Mouse (Mus musculus) v-Abl transformed pro-B cells (cell line): ENCODE data around the gene Ppp4r3a.
"Not testable (repeated sequence)": the region's sequence is repeated elsewhere in the genome, so short reads cannot be mapped to it uniquely, and the experiment has no call there.

ENCODE experiments used
- in situ Hi-C, 2 experiments: fragments of 400-800 bp; cut with MboI; formaldehyde crosslinking; loops; one replicate each; pipeline ENCODE4 v1.15.1; 2025; ENCODE audit not compliant: unreplicated experiment in 2 of 2

Gene Ppp4r3a

DNA sequence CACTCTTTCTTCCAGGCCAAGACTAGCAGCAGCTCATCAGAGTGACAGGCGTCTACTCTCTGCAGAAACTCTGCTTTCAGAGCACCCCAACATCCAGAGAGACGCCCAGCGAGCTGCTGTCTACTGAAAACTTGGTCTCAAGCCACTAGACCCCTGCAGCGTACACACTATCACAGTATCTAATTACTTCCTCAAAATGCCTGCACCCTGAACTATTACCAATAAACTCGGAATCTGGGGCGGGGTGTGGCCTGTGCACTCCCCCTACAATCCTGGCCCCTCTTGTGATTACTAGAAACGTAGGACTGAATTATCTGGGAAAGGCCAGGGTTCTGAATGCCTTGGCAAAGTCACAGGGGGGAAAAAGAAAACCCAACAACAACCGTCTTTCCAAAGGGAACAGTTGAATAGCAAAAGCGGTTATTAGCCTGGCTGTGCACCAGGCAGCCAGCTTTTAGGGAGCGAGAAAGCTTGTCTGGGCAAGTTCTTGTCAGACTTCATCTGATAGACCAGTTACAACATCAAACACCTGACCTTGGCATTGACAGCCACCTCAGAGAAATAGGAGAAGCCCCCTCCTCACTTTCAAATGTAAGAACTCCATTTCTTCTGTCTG, 68.8 kb downstream of the Ppp4r3a start:
- in situ Hi-C loops, result no loop called here

DNA sequence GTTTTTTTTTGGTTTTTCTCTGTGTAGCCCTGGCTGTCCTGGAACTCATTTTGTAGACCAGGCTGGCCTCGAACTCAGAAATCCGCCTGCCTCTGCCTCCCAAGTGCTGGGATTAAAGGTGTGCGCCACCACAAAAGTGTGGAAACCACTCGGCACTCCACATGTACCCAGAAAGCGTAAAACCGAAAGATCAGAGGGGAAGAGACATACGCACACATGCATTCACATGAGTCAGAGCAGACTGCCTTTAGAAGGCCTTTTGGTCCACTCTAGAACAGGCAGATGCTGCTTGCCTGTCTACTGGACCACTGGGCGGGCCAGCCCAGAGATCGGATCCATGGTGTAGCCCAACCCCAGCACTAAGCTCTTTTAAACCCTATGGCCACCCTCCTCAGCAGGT, 69.8 kb downstream of the Ppp4r3a start:
- in situ Hi-C loops, result not testable (repeated sequence)

DNA sequence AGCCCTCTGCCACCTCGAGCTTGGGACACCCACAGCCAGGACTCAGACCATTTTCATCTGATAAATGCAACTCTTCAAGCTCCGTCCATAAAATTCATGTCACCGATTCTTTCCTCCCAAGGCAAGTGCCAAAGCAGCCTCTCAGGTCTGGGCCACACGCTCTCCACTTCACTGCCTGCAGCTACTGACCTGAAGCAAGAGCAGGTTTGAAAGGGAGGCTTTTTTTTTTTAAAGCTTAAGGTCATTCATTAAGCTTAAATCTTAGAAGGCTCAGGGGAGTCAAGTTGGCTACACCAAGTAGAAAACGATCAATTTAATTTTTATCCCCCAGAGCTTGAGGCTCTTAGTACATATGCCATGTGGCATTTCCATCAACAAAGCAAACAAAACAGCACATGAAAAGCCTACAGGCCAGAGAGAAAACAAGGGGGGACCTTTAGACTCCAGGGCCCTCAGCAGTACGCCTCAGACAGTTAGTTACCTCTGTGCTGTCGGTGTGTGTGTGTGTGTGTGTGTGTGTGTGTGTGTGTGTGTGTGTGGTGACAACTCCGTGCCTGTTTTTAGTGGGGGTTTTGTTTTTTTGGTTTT, 70.3 kb downstream of the Ppp4r3a start:
- in situ Hi-C loops, result no loop called here

DNA sequence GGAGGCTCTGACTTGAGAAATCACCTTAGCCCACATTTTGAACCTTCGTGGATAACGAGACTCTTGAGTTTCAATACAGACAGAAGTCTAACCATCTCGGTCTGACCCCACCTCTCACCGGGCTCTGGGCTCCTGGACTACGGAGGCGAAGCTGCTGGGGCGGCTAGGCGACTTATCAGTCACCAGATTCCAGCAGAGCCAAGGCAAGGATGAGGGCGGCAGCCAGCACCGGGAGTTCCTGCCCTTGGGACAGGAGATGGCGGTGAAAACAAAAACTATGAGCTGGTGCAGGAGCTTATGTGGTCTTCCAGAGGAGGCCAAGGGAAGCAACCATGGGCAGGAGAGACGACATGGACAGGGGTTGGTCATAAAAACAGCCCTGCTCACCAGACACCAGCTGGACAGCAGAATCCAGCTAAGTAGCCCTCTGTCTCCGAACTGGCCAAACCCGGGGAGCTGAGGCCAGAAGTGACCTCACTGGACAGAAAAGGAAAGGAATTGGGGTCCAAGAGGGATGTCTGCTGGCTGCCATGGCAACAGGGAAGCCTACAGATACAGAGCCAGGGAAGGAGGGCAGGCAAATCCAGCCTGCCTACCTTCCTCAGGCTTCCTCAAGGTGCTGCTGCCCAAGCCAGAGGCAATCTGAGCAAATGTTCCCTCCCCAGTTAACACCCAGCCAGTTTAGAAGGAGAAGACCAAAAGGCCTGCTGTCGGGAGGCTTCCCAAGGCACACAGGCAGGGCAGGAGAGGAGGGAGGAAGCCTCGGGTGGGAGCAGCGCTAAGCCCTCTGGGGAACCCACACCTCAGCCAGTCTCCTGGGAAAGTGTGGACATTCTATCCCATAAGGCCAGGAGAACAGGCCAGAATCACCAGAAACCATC, 71.1 kb downstream of the Ppp4r3a start:
- in situ Hi-C loops, result no loop called here

DNA sequence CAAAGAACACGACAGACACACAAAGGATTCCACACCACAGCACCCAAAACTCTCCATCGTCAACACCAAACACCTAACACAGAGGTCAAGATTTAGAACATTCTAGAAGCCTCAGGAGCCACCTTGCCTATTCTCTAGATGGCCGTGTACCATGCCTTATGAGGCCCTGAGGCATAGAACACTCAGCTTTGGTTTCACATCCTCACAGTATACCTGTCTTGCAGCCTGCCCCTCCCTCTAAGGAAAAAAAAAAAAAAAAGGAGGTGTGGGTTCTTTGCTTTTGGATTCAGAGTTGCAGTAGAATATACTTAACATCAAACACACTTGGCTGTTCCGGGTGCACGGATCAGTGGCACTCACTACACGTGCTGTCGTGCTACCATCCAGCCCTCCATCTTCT, 72.5 kb downstream of the Ppp4r3a start:
- in situ Hi-C loops, result no loop called here

DNA sequence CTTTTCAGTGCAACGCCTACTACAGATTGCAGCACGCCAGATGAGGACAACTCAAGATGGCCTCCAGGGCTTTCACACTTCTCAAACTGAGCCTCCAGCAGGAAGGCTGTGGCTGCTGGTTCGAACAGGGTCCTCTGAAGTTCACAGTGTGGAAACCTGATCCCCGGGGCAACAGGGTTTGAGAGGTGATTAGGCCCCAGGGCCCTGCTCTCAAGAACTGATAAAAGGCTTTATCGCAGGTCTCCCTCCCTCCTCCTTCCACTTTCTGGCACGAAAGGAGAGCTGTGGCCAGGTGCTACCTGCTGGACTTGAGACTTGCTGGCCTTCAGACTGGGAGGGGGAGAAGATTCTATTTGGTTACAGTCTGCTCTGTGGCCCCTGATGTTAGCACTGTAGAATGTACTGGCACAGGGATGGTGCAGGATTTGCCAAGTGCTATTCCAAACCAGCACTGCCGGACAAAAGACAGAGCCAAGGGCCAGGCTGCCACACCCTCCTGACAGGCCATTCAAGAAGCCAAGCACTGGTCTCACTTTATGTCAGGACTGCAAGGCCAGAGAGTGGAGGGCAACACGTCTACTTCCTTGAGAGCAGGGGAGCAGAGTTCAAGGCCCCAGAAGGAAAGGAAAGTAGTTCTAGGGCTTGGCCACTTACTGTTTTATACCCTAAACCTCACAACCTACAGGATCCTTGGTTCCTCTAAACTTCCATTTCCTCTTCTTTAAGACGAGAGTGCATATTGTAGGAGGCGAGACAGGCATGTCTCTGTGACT, 73.2 kb downstream of the Ppp4r3a start:
- in situ Hi-C loops, result no loop called here

DNA sequence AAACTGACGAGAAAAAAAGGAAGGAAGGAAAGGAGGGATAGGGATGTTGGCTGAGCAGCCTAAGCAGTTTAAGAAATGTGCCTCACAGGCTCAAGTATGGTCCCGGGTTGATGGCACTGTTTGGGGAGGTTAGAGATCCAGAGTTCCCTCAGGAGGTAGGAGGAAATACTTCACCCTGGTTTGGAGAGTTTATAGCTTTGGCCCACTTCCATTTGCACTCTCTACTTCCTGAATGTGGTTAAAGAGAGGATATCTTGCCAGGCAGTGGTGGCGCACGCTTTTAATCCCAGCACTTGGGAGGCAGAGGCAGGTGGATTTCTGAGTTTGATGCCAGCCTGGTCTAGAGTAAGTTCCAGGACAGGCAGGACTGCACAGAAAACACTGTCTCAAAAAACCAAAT, 74.3 kb downstream of the Ppp4r3a start:
- in situ Hi-C loops, result no loop called here

DNA sequence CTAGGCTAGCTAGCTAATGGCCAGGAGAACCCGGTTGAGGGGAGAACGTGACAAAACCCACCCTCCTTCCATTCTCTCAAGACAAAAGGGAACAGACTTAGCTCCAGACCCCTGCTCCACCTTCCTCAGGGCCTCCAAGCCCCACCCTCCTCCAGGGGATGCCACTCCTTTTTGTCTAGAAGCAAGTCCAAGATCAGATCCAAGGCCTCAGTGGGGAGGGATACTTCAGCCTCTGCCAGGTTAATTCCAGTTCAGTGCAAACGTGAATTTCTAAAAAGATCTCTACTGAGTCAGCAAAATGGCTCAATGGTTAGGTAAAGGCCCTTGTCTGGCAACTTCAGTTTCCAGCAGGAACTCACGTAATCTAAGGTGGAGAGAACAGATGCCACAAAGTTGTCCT, 74.9 kb downstream of the Ppp4r3a start:
- in situ Hi-C loops, result no loop called here

DNA sequence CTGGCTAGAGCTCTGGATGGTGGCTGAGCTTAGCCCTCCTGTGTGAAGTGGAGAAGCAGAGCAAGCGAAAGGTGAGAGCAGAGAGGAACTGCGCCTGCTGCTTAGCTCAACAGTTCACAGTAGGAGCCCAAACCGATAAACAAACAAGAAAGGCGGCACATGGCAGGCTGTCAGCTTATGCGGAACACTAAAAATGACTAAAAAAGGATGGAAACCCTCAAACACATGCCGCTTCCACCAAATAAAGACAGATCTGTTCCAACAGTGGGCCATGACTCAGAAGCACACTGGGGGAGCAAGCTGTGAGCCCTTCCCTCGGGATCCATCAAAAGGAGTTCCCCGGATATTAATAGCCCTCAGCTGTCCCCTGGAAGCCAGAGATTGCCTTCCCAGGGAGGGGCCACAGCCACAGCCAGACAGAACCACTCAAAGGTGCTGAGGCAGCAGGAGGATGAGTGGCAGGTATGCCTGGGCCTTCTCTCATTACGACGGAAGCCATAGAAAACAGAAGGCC, 75.5 kb downstream of the Ppp4r3a start:
- in situ Hi-C loops, result no loop called here

DNA sequence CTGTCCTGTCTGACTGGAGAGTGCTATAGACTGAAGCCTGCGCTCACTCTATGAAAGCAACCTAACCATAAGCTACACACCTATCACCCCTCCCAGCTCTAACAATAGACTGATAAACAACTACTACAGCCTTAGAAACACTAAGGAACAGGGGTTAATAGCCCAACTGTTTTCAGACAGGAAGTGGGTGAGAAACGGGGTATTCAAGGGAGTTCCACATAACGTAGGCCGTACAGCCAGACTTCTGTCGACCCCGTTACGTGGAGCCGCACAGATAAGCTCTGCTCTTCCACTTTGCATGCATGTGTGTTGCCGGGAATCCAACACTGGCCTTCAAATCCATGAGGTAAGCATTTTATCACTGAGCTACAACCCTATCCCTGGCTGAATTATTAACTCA, 76.1 kb downstream of the Ppp4r3a start:
- in situ Hi-C loops, result no loop called here

DNA sequence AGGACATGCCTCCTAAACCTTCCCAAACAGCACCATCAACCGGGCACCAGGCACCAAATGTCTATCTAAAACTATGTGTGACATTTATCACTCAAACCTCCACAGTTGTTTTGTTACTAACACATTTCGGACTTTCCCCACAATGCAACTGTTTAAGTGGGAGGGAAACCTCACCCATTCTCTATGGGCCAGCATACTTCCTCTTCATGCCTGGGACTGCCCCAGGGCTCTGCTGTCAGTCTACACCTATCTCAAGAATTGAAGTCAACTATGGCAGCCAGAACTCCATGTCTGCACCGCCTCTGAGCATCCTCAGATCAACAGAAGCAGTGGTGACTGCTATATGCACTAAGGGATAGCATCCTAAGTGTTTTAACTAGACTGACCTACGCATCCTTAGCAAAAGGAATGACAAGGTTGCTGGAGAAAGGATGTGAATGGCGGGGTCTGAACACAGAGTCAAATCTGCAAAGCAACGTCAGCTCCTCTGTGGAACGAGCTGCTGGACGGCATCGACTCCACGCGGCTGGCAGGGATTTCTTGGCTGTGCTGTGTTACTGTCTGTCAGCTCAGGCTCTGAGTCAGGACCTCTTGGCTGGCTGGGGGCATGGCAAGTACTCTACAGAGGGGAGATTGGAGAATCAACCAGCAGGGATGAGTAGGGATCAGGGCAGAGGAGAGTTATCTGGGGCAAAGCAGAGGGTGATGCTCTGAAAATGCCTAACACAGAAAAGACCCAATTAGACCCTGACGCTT, 77.7 kb downstream of the Ppp4r3a start:
- in situ Hi-C loops, result no loop called here

DNA sequence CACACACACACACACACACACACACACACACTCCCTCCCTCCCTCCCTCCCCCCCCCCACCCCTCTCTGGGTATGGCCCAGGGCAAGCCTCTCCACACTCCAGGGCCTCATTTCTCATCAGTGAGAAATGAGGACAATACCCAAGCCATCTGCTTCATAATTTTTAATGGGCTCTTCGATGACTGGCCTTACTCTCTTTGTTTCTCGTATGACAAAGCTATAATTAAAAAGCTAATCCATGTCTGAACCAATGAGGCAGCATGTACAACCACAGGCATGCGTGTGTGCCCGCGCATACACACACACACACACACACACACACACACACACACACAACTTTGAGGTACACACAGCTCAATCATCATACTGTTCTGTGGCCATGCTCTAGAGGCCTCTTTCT, 78.5 kb downstream of the Ppp4r3a start:
- in situ Hi-C loops, result no loop called here

DNA sequence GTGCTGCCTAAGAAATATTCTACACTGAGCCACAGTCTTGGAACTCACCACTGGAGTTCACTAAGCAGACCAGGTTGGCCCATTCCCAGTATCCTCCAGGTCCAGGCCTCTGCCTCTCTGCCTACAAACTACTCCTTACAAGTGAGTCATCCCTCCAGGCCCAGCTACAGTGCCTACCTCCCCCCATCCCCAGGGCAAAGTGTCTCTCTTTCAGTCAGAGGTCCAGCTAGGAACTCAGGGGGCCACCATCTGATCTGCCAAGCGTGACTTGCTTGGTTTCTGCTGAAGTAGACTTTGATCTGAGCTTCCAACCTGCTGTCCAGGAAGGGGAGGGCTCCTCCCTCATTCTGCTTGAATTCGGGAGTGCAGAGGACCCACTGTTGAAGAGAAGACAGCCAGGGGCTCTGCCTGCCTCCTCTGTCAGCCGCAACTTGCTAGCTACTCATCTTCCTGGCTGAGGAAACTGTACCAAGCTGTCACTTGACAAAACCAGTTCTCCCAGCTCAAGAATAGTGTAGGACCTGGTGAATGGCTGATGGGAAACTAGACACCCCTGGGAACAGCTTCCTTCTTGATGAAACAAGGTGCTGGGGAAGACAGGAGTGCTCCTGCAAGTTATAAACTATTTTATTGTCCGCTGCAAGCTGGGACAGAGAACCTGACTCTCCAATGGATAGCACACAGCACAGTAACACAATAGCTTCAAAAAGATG, 80.5 kb downstream of the Ppp4r3a start:
- in situ Hi-C loops, result no loop called here

DNA sequence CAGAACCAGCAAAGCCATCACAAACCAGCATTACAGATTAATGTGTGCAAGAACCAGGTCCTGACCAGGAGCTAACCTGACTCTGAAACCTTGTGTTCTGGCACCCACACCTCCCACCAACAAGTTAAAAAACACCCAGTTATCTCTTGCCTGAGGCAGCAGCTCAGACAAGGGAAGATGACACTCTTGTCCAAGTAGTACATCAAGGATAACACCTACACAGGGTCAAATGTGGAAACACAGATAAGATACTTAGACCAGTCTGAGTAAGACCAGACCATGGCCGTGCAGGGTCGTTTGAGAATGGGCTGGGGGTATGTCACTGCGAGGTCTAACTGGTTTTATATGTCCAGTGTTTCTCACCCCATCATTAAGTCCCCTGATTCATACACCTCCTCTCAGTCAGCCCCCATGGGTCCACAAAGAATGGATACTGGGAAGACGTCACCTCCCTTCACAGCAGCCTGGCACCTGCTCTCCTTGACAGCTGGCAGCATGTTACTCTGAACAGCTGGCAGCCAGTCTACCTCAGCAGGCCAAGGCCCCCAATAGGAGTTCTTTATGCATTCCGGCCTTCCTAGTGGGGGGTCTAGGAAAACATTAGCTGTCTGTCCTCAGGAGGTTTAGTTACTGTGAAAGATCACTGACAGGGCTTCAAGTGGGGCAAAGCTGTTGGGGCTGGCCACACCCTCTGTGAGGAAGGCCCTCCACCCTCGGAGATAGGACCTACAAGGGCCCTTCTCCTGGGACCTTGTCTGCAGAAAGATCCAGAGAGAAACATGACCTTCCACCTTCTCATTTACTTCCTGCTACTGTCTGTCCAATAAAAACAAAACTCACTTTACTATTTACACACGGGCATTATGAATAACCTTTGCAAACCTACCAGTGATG, 84.2 kb downstream of the Ppp4r3a start:
- in situ Hi-C loops, result no loop called here

DNA sequence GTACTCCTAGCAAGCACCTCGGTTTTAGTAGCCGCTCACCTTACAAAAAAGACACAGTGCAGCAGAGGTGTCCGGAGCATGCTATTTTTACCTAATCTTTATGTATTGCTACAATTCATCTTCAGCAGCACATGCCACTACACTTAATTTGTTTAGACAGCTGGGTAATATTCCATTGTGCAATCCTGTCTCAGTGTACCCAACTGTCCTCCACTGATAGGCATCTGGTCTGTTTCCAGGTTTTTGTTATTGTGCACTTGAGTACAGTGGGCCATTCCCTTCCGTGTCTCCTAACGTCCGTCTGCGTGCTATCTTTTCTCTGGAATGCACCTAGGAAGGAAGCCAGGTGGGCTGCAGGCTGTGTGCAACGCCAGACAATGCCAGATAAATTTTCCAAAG, 84.9 kb downstream of the Ppp4r3a start:
- in situ Hi-C loops, result no loop called here

DNA sequence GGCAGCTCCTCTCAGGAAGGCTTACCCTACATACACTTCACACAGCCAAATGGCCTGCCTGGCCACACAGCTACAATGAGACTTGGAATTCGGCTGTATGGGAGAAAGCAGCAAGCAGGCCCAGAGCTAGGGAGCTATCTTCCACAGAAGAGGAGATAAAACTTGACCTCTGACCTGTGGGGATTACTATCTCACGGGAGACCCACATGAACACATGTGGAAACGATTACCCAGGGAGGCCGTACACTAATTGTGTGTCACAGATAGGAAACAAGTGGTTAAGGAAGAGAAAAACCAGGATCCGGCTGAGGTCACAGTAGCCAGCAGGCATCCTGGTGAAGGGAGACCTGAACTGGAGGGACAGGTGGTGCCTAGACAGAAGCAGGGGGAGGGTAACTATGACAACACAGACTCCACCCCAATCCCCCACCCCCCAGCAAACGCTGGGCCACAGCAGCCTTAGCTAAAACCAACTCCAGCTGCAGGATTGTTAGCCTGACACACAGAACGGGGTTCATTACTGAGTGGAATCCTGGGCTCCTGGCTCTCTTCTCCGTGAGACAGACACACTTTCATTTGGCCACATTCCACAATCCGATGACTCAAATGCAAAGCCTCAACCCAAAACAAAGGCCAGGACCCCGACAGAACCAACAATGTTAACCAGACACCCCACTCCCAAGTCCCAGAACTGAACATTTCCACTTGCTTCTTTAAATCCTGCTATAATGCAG, 85.5 kb downstream of the Ppp4r3a start:
- in situ Hi-C loops, result no loop called here

DNA sequence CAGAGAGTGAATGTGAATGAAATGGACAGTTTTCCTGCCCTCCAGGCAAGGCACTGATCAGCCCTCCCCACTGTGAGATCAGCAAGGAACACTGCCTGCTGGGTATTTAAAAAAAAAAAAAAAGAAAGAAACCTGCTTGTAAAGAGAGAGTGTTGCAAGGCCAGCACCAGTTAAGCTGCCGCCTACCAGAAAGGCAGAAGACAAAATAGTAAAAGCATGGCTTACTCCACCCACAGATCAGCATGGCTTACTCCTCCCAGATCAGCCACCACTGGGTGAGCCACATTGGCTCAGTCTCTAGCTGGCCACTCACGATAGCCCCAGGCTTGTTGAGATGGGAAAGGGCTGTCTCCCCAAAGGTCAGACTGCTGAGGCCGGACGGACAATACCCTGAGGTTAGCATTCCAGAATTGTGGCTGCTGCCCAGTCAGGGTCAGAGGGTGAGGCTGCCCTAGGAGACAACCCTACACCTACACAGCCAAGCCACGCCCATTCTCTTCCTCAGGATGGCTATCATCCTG, 87.1 kb downstream of the Ppp4r3a start:
- in situ Hi-C loops, result no loop called here
